Mouse (Mus musculus) ES-E14 (cell line): Measurements from ENCODE around the gene Pip5kl1. TPM values are rescaled to one million over a fixed set of nuclear protein-coding genes. Genes with fewer than 3 reads are reported as not detected.

ENCODE experiments used
- DNase-seq: peaks from one replicate; pipeline ENCODE4 v3.0.0-alpha.2; 2013; ENCODE audit warnings: low read depth, low spot score
- H3K27ac ChIP-seq: 2 replicates; pipeline ENCODE4 v1.5.1; 2012; ENCODE audit warnings: low read depth, mild to moderate bottlenecking, low read length, moderate library complexity, mixed read lengths; ENCODE audit not compliant: poor library complexity, insufficient read depth, severe bottlenecking
- H3K36me3 ChIP-seq: 2 replicates; pipeline ENCODE4 v1.6.1; 2012; ENCODE audit warnings: mild to moderate bottlenecking, low read length, moderate library complexity, mixed read lengths; ENCODE audit not compliant: control insufficient read depth, poor library complexity, insufficient read depth, severe bottlenecking
- H3K4me1 ChIP-seq, 2 experiments: fragments of 150-350 bp in 1 of 2; sonication (generic) in 1 of 2; 2 replicates each; pipeline ENCODE4 v1.6.1; 2012; ENCODE audit warnings: low read length in 2 of 2, mild to moderate bottlenecking in 1 of 2, mixed read lengths in 1 of 2; ENCODE audit not compliant: control insufficient read depth in 2 of 2, insufficient read depth in 2 of 2, poor library complexity in 1 of 2
- H3K4me3 ChIP-seq, 2 experiments: fragments of 150-350 bp in 1 of 2; sonication (generic) in 1 of 2; 2 replicates each; pipeline ENCODE4 v1.5.1; 2012; ENCODE audit warnings: low read length in 2 of 2, low read depth in 1 of 2, mild to moderate bottlenecking in 1 of 2, mixed read lengths in 1 of 2; ENCODE audit not compliant: insufficient read depth in 1 of 2, poor library complexity in 1 of 2, severe bottlenecking in 1 of 2
- H3K9ac ChIP-seq: 2 replicates; pipeline ENCODE4 v1.6.1; 2012; ENCODE audit warnings: low read depth, mild to moderate bottlenecking, low read length, mixed read lengths; ENCODE audit not compliant: poor library complexity, insufficient read depth, severe bottlenecking
- H3K9me3 ChIP-seq: fragments of 150-350 bp; sonication (generic); 2 replicates; pipeline ENCODE4 v1.6.1; 2012; ENCODE audit warnings: low read depth, mild to moderate bottlenecking, low read length; ENCODE audit not compliant: control insufficient read depth, insufficient read depth
- CHD2 ChIP-seq: IDR thresholded peaks from 2 replicates; pipeline ENCODE4 v1.6.1; 2014; ENCODE audit warnings: mild to moderate bottlenecking, low read depth, low read length, inconsistent platforms
- HCFC1 ChIP-seq: IDR thresholded peaks from 2 replicates; pipeline ENCODE4 v1.6.1; 2012; ENCODE audit warnings: low read length, inconsistent platforms, borderline replicate concordance; ENCODE audit not compliant: insufficient read depth
- MAFK ChIP-seq: IDR thresholded peaks from 2 replicates; pipeline ENCODE4 v1.6.1; 2014; ENCODE audit warnings: mild to moderate bottlenecking, low read depth, low read length, inconsistent platforms; ENCODE audit not compliant: insufficient read depth
- ZC3H11A ChIP-seq: IDR thresholded peaks from 2 replicates; pipeline ENCODE4 v1.6.1; 2012; ENCODE audit warnings: low read depth, mild to moderate bottlenecking, inconsistent platforms, low read length, borderline replicate concordance
- ZNF384 ChIP-seq: IDR thresholded peaks from 2 replicates; pipeline ENCODE4 v1.6.1; 2012; ENCODE audit warnings: low read depth, low read length, inconsistent platforms
- in situ Hi-C, 2 experiments: fragments of 600-800 bp; cut with MboI; formaldehyde crosslinking; loops; one replicate each; pipeline ENCODE4 v1.15.1; 2025; ENCODE audit warnings: low sequenced_read_pairs in 2 of 2, inconsistent platforms in 1 of 2; ENCODE audit not compliant: unreplicated experiment in 2 of 2
- total RNA-seq: library from RNA; depleted of rRNA; stranded (reverse); fragments of 300-350 nt; gene quantifications from 2 replicates; pipeline ENCODE4 v1.2.3, GENCODE M21; 2012

The Pip5kl1 gene
- total RNA-seq, 1 experiment = 3.5 TPM

DNA sequence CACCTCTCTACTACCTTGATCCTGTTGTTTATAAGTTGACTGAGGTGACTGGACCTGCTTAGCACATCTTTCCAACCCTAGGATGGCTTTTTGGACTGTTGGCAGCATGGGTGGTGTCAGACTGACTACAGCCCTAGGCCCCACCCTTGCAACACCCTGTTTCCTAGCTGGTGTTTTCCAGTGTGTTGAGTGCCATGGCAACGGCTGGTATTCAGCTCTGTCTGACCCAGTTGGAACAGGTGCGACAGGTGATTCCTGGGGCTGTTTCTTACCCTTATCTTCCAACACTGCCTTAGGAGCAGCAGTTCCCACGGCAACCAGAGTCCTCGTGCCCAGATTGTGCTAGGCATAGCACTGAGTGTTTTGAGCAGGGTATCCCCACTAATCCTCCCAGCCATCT, 36.1 kb upstream of the Pip5kl1 start:
- Histone ChIP-seq H3K9ac (no peak overlapping the region), H3K4me1 (peaks cover 5 to 28% of the 10 kb centered on the region in 2 experiments; a peak in 2 of 4 replicates), H3K27ac (no peak overlapping the region), H3K4me3 (no peak overlapping the region), H3K9me3 (no peaks in the 10 kb centered on the region), H3K36me3 (peaks cover 2% of the 10 kb centered on the region; the same call in 1 of the 2 replicates)
- in situ Hi-C loops = no loop called here
- no peak for DNase-seq
- no peak for TF ChIP-seq CHD2
- no peak for TF ChIP-seq HCFC1
- TF ChIP-seq ZNF384 = no peak
- TF ChIP-seq MAFK = no peak
- TF ChIP-seq ZC3H11A = no peak

DNA sequence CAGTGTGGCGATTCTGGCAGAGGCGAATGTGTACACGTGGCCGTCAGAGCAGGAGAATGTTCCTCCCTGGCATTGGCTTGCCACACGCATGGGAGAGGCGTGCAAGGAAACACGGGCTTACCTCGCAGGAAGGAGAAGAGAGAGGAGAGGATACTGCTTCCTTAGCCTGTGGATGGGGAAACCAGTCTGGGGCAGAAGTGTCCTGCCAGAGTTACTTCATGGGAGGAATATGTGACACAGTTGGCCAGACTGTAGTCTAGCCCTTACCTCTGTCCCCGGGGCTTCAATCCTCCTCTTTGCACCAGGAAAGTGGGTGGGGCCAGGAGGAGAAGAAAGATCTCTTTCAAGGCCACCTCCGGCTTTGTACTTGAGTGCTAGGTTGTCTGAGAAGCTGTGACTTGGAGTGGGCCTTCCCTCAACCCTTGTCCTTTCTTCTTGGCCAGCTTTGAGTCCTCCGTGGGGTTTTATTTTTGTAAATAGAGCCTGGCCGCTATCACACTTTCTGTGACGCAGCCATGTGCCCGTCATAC, 35.1 kb upstream of the Pip5kl1 start:
- TF ChIP-seq ZC3H11A = no peak
- TF ChIP-seq ZNF384 = no peak
- no peak for TF ChIP-seq MAFK
- H3K4me1 ChIP-seq = peaks cover 5 to 28% of the 10 kb centered on the region in 2 experiments; a peak in 2 of 4 replicates
- no peak overlapping the region for H3K27ac ChIP-seq
- peak overlapping the region in 1 of 2 experiments; percentile 2; a peak in 1 of 4 replicates for H3K4me3 ChIP-seq
- no peak for DNase-seq
- H3K9me3 ChIP-seq = no peaks in the 10 kb centered on the region
- H3K9ac ChIP-seq = no peak overlapping the region
- in situ Hi-C loops = no loop called here
- peaks cover 2% of the 10 kb centered on the region; the same call in 1 of the 2 replicates for H3K36me3 ChIP-seq

DNA sequence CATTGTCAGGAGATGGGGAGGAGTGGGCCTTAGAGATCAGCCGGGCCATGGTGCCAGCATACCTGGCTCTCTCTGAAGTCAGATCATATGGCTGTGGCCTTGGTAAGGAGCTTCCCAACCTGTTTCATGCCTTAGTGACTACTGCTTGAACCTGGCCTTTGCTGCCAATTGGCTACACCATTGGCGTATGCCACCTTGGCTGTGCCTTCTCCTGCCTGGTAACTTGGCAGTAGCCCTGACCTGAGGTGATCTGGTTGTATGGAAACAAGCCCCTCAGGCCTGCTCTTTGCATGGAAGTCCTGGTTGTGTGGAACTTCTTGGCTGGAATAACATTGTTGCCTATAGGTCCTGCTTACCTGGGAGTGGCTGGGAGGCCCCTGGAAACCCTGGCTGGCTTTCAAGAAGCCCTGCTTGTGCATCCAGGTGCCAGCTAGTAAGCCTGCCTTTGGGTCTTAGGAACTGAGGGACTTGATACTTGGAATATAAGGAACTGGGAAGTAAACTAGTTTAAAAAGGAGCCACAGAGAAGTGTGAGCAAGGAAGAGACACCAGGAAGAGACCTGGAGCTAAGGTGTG, 33.2 kb upstream of the Pip5kl1 start:
- Histone ChIP-seq H3K4me1 (peaks cover 5 to 26% of the 10 kb centered on the region in 2 experiments; a peak in 2 of 4 replicates), H3K9me3 (no peaks in the 10 kb centered on the region), H3K4me3 (no peak overlapping the region), H3K36me3 (peaks cover 2% of the 10 kb centered on the region; the same call in 1 of the 2 replicates), H3K27ac (no peak overlapping the region; the same call in 1 of the 2 replicates), H3K9ac (no peak overlapping the region)
- TF ChIP-seq HCFC1 (no peak), ZC3H11A (no peak), MAFK (no peak), ZNF384 (no peak), CHD2 (no peak)
- in situ Hi-C loops = no loop called here
- DNase-seq = no peak

DNA sequence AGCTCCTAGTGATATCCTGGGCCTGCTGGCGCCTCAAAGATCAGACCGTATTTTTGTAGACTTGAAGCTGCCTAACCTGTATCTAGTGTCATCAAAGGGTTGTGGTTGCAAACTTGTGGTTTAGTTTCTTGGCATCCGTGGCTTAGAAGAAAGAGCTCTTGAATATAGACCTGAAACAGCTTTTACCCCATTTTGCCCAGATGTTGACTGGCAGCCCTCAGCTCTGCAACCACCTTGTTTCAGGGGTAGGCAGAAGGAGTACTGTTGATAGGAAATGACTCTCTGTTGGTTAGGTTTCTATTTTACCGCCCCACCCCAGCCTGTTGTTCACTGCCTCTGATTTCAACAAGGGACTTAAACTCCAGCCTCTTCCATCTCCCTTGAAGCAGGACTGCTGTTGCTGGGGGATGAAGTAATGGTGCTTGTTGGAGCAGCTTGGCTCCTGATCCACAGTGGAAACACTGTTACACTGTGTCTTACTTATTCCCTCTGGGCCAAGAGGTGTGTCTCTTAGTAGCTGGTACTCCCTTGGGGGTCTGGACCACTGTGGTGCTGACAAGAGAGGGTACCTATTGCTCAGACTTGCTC, 32.5 kb upstream of the Pip5kl1 start:
- peaks cover 2% of the 10 kb centered on the region; the same call in 1 of the 2 replicates for H3K36me3 ChIP-seq
- H3K9ac ChIP-seq = no peak overlapping the region
- no peak overlapping the region for H3K4me3 ChIP-seq
- H3K9me3 ChIP-seq = no peaks in the 10 kb centered on the region
- DNase-seq = no peak
- no peak for TF ChIP-seq HCFC1
- TF ChIP-seq CHD2 = no peak
- TF ChIP-seq ZC3H11A = no peak
- no peak for TF ChIP-seq ZNF384
- TF ChIP-seq MAFK = no peak
- no peak overlapping the region for H3K27ac ChIP-seq
- peaks cover 3 to 26% of the 10 kb centered on the region in 2 experiments; a peak in 2 of 4 replicates for H3K4me1 ChIP-seq
- in situ Hi-C loops = no loop called here
